Comparison of ENCODE assay signal across 26 mouse cellular contexts in genomic region chrX:101059541-101059940, GRCm38 (mm10). TPM values are rescaled to one million over a fixed set of nuclear protein-coding genes. Genes with fewer than 3 reads are reported as not detected.
"Had no signal": no experiment of that assay in that cellular context is flagged by ENCODE, and none has a peak within 500 bp of the region (broad histone marks: within the 10 kb centered on the region; RNA-seq: fewer than 3 reads in every experiment).

Tex11 (minus strand) TSS chrX:101059667.

- DNase-seq: kidney, adult 2 months; kidney, postnatal 25 days; layer of hippocampus, postnatal 36 days; left cerebral cortex, postnatal 4 days; lung, adult 2 months; lung, postnatal 14 days; lung, postnatal 4 days; right cerebral cortex, adult 18-20 months; right cerebral cortex, postnatal 25 days; spleen, adult 18-20 months; thymus, postnatal 25 days had no signal

- H3K4me1 ChIP-seq: limb, embryonic 12.5 days; limb, embryonic 15.5 days; liver, embryonic 12.5 days; midbrain, embryonic 15.5 days; neural tube, embryonic 12.5 days; neural tube, embryonic 15.5 days; stomach, embryonic 15.5 days had no signal

- H3K9ac ChIP-seq: limb, embryonic 12.5 days; limb, embryonic 15.5 days; liver, embryonic 12.5 days; midbrain, embryonic 15.5 days; neural tube, embryonic 12.5 days; neural tube, embryonic 15.5 days; stomach, embryonic 15.5 days had no signal

- H3K27me3 ChIP-seq: limb, embryonic 12.5 days; limb, embryonic 15.5 days; liver, embryonic 12.5 days; midbrain, embryonic 15.5 days; neural tube, embryonic 12.5 days; neural tube, embryonic 15.5 days; stomach, embryonic 15.5 days had no signal

- H3K4me2 ChIP-seq: limb, embryonic 12.5 days; limb, embryonic 15.5 days; liver, embryonic 12.5 days; midbrain, embryonic 11.5 days; midbrain, embryonic 15.5 days; neural tube, embryonic 12.5 days; neural tube, embryonic 15.5 days; stomach, embryonic 15.5 days had no signal

- ATAC-seq: intestine, postnatal 0 days; liver, embryonic 12.5 days; midbrain, embryonic 15.5 days had no signal

- H3K36me3 ChIP-seq: limb, embryonic 12.5 days; limb, embryonic 15.5 days; liver, embryonic 12.5 days; midbrain, embryonic 15.5 days; neural tube, embryonic 12.5 days; neural tube, embryonic 15.5 days; stomach, embryonic 15.5 days had no signal

- H3K4me3 ChIP-seq: left cerebral cortex, adult 2 months; limb, embryonic 12.5 days; limb, embryonic 15.5 days; liver, embryonic 12.5 days; midbrain, embryonic 15.5 days; neural tube, embryonic 12.5 days; neural tube, embryonic 15.5 days; stomach, embryonic 15.5 days had no signal

- H3K27ac ChIP-seq: kidney, postnatal 0 days; left cerebral cortex, adult 2 months; limb, embryonic 12.5 days; limb, embryonic 15.5 days; liver, embryonic 12.5 days; midbrain, embryonic 15.5 days; neural tube, embryonic 12.5 days; neural tube, embryonic 15.5 days; stomach, embryonic 15.5 days had no signal

- H3K9me3 ChIP-seq: limb, embryonic 12.5 days; limb, embryonic 15.5 days; liver, embryonic 12.5 days; midbrain, embryonic 15.5 days; neural tube, embryonic 12.5 days; neural tube, embryonic 15.5 days; stomach, embryonic 15.5 days had no signal

RNA-seq across cellular contexts. Expression of gene Tex11, which starts in this region (rescaled TPM):
- total RNA-seq: layer of hippocampus, postnatal 36 days; megakaryocyte-erythroid progenitor cell, adult 5-6 weeks had no signal
- polyA plus RNA-seq: kidney, adult 2 months; kidney, embryonic 14.5 days; kidney, postnatal 0 days; large intestine, adult 2 months; limb, embryonic 12.5 days; liver, embryonic 16.5 days; midbrain, embryonic 15.5 days had no signal
